Mouse (Mus musculus) megakaryocyte, embryonic 14.5 days (primary cell): Measurements from ENCODE around the gene Abca13.

Experiments
- FLI1 ChIP-seq: IDR thresholded peaks from 2 replicates; pipeline ENCODE4 v1.6.1; 2012; ENCODE audit warnings: low read length, inconsistent platforms, mixed read lengths
- GATA1 ChIP-seq: IDR thresholded peaks from 3 replicates; pipeline ENCODE4 v1.6.1; 2012; ENCODE audit warnings: mixed read lengths, low read length, inconsistent platforms, borderline replicate concordance

DNA sequence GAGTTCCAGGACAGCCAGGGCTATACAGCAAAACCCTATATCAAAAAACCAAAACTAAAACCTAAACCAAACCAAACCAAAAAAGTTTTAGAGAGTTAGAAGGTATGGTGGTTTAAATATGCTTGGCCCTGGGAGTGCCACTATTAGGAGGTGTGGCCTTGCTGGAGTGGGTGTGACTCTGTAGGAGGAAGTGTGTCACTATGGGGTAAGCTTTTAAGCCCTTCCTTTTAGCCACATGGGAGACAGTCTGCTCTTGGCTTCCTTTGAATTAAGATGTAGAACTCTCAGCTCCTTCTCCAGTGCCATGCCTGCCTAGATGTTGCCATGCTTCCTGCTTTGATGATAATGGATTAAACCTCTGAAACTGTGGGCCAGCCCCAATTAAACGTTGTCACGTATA, 46.6 kb upstream of the Abca13 start:
- TF ChIP-seq GATA1 (no peak), FLI1 (no peak)
